Mouse (Mus musculus) frontal cortex, postnatal 14 days (tissue): ENCODE results near the gene Vdac1.
"Not testable (repeated sequence)": the region's sequence is repeated elsewhere in the genome, so short reads cannot be mapped to it uniquely, and the experiment has no call there.

Source experiments
- DNase-seq, 2 experiments: peaks; one replicate each; pipeline ENCODE4 v3.0.0; 2022; ENCODE audit warnings: low spot score in 2 of 2

Gene Vdac1

GRCm38 (mm10) chr11:52343162-52343561 lies 17.5 kb upstream of the Vdac1 start:
- DNase-seq = peak; percentile 64 to 75

GRCm38 (mm10) chr11:52344991-52345777 lies 15.5 kb upstream of the Vdac1 start:
- DNase-seq = no peak

GRCm38 (mm10) chr11:52345939-52346634 lies 14.6 kb upstream of the Vdac1 start:
- DNase-seq = peak; percentile 84 to 86

GRCm38 (mm10) chr11:52346635-52347005 lies 14.0 kb upstream of the Vdac1 start:
- DNase-seq = no peak

GRCm38 (mm10) chr11:52348156-52348555 lies 12.5 kb upstream of the Vdac1 start:
- DNase-seq = no peak

GRCm38 (mm10) chr11:52348724-52349123 lies 11.9 kb upstream of the Vdac1 start:
- no peak for DNase-seq

GRCm38 (mm10) chr11:52350924-52351323 lies 9.7 kb upstream of the Vdac1 start:
- no peak for DNase-seq

GRCm38 (mm10) chr11:52352271-52352670 lies 8.4 kb upstream of the Vdac1 start:
- no peak for DNase-seq

- DNase-seq = no peak
These were observed 6.0 kb upstream of the Vdac1 start for GRCm38 (mm10) chr11:52354644-52355043.

GRCm38 (mm10) chr11:52355601-52356000 lies 5.1 kb upstream of the Vdac1 start:
- DNase-seq = no peak

- DNase-seq = not testable (repeated sequence)
These were observed 3.6 kb upstream of the Vdac1 start for GRCm38 (mm10) chr11:52357091-52357490.

GRCm38 (mm10) chr11:52358520-52358919 lies 2.1 kb upstream of the Vdac1 start:
- no peak for DNase-seq

- peak in 1 of 2 experiments; percentile 22 for DNase-seq
These were observed 782 bp upstream of the Vdac1 start for GRCm38 (mm10) chr11:52359686-52360470.

GRCm38 (mm10) chr11:52361287-52361921 lies 744 bp downstream of the Vdac1 start:
- no peak for DNase-seq

GRCm38 (mm10) chr11:52364376-52364775 lies 3.7 kb downstream of the Vdac1 start:
- DNase-seq = no peak

GRCm38 (mm10) chr11:52365143-52365542 lies 4.5 kb downstream of the Vdac1 start:
- peak in 1 of 2 experiments; percentile 30 for DNase-seq

- DNase-seq = no peak
These were observed 5.7 kb downstream of the Vdac1 start for GRCm38 (mm10) chr11:52366358-52366757.

- no peak for DNase-seq
These were observed 7.7 kb downstream of the Vdac1 start for GRCm38 (mm10) chr11:52368176-52368985.

- no peak for DNase-seq
These were observed 8.8 kb downstream of the Vdac1 start for GRCm38 (mm10) chr11:52369252-52370134.

GRCm38 (mm10) chr11:52370135-52370452 lies 9.4 kb downstream of the Vdac1 start:
- no peak for DNase-seq
